Mouse (Mus musculus): ENCODE measurements around the gene Gm20517. TPM values are rescaled to one million over a fixed set of nuclear protein-coding genes. Genes with fewer than 3 reads are reported as not detected.

Gene Gm20517
- 1 to 10 TPM; 5.2 to 5.5 TPM for total RNA-seq (2021)

GRCm38 (mm10) chr17:47610849-47611660, at the start of gene Gm20517, which contains the start of the genes Bysl and Med20:
Gm20517 (plus strand) TSS chr17:47611589.
Bysl (minus strand) TSS chr17:47611492.
Med20 (plus strand) TSS chr17:47611582.
- peak; percentile 97 to 98 for DNase-seq (ENCODE audit: extremely low spot score in 1 of 2, low spot score in 1 of 2)

GRCm38 (mm10) chr17:47562875-47563274, 48.5 kb upstream of the Gm20517 start:
- no peak for DNase-seq (ENCODE audit: extremely low spot score in 1 of 2, low spot score in 1 of 2)

- no peak for DNase-seq (ENCODE audit: extremely low spot score in 1 of 2, low spot score in 1 of 2)
Observed at GRCm38 (mm10) chr17:47564612-47565011, 46.8 kb upstream of the Gm20517 start.

GRCm38 (mm10) chr17:47566133-47566532, 45.3 kb upstream of the Gm20517 start:
- DNase-seq (ENCODE audit: extremely low spot score in 1 of 2, low spot score in 1 of 2), result no peak

- no peak for DNase-seq (ENCODE audit: extremely low spot score in 1 of 2, low spot score in 1 of 2)
Observed at GRCm38 (mm10) chr17:47567271-47567670, 44.1 kb upstream of the Gm20517 start.

GRCm38 (mm10) chr17:47568389-47568788, 43.0 kb upstream of the Gm20517 start:
- no peak for DNase-seq (ENCODE audit: extremely low spot score in 1 of 2, low spot score in 1 of 2)

- DNase-seq (ENCODE audit: extremely low spot score in 1 of 2, low spot score in 1 of 2), result no peak
Observed at GRCm38 (mm10) chr17:47568951-47569527, 42.4 kb upstream of the Gm20517 start.

- no peak for DNase-seq (ENCODE audit: extremely low spot score in 1 of 2, low spot score in 1 of 2)
Observed at GRCm38 (mm10) chr17:47571621-47572020, 39.8 kb upstream of the Gm20517 start.

- DNase-seq (ENCODE audit: extremely low spot score in 1 of 2, low spot score in 1 of 2), result no peak
Observed at GRCm38 (mm10) chr17:47572436-47572835, 39.0 kb upstream of the Gm20517 start.

- DNase-seq (ENCODE audit: extremely low spot score in 1 of 2, low spot score in 1 of 2), result no peak
Observed at GRCm38 (mm10) chr17:47574028-47574427, 37.4 kb upstream of the Gm20517 start.

- DNase-seq (ENCODE audit: extremely low spot score in 1 of 2, low spot score in 1 of 2), result no peak
Observed at GRCm38 (mm10) chr17:47574830-47575229, 36.6 kb upstream of the Gm20517 start.

- no peak for DNase-seq (ENCODE audit: extremely low spot score in 1 of 2, low spot score in 1 of 2)
Observed at GRCm38 (mm10) chr17:47578655-47579054, 32.7 kb upstream of the Gm20517 start.

- DNase-seq (ENCODE audit: extremely low spot score in 1 of 2, low spot score in 1 of 2), result no peak
Observed at GRCm38 (mm10) chr17:47580962-47581361, 30.4 kb upstream of the Gm20517 start.

GRCm38 (mm10) chr17:47588517-47588916, 22.9 kb upstream of the Gm20517 start:
- DNase-seq (ENCODE audit: extremely low spot score in 1 of 2, low spot score in 1 of 2), result no peak

- DNase-seq (ENCODE audit: extremely low spot score in 1 of 2, low spot score in 1 of 2), result no peak
Observed at GRCm38 (mm10) chr17:47591073-47591472, 20.3 kb upstream of the Gm20517 start.

GRCm38 (mm10) chr17:47593215-47593853, 18.1 kb upstream of the Gm20517 start:
- DNase-seq (ENCODE audit: extremely low spot score in 1 of 2, low spot score in 1 of 2), result peak; percentile 74 to 89

GRCm38 (mm10) chr17:47593854-47594182, 17.6 kb upstream of the Gm20517 start:
- DNase-seq (ENCODE audit: extremely low spot score in 1 of 2, low spot score in 1 of 2), result no peak

- peak in 1 of 2 experiments; percentile 26 for DNase-seq (ENCODE audit: extremely low spot score in 1 of 2, low spot score in 1 of 2)
Observed at GRCm38 (mm10) chr17:47594183-47594968, 17.0 kb upstream of the Gm20517 start.

- no peak for DNase-seq (ENCODE audit: extremely low spot score in 1 of 2, low spot score in 1 of 2)
Observed at GRCm38 (mm10) chr17:47594969-47595247, 16.5 kb upstream of the Gm20517 start.

- DNase-seq (ENCODE audit: extremely low spot score in 1 of 2, low spot score in 1 of 2), result no peak
Observed at GRCm38 (mm10) chr17:47595248-47596161, 15.9 kb upstream of the Gm20517 start.

Measured in layer of hippocampus, postnatal 25 days (tissue).